Mouse (Mus musculus): ENCODE results near the gene Ube2a. TPM values are rescaled to one million over a fixed set of nuclear protein-coding genes. Genes with fewer than 3 reads are reported as not detected.
A peak's percentile ranks its signal among the peaks of the same experiment; 100 is the strongest.
"Not testable (repeated sequence)": the region's sequence is repeated elsewhere in the genome, so short reads cannot be mapped to it uniquely, and the experiment has no call there.

Ube2a gene
- polyA plus RNA-seq, 1 experiment from 2014 or later = 120 TPM

- ATAC-seq (ENCODE audit: low FRiP score) = peak; percentile 52
- Histone ChIP-seq H3K9ac (ENCODE audit: low read length) (peak overlapping the region; percentile 80), H3K9me3 (ENCODE audit: control insufficient read depth, low read length) (no peaks in the 10 kb centered on the region), H3K27me3 (ENCODE audit: control insufficient read depth, insufficient read depth, low read length) (no peaks in the 10 kb centered on the region), H3K27ac (ENCODE audit: low read depth, low read length) (peak overlapping the region; percentile 48), H3K4me1 (ENCODE audit: control insufficient read depth, insufficient read depth, low read length) (no peaks in the 10 kb centered on the region; the same call in 1 of the 2 replicates), H3K4me3 (ENCODE audit: low read depth, low read length) (peak overlapping the region; percentile 66), H3K36me3 (ENCODE audit: control insufficient read depth, insufficient read depth, low read length) (no peaks in the 10 kb centered on the region), H3K4me2 (peak overlapping the region; percentile 50)
- WGBS = 19% methylated on average over 28 of the region's 36 CpGs
- peak; percentile 90 for DNase-seq (ENCODE audit: low spot score, missing footprints)
These were observed 1.0 kb downstream of the Ube2a start for GRCm38 (mm10) chrX:36874704-36875128.

DNA sequence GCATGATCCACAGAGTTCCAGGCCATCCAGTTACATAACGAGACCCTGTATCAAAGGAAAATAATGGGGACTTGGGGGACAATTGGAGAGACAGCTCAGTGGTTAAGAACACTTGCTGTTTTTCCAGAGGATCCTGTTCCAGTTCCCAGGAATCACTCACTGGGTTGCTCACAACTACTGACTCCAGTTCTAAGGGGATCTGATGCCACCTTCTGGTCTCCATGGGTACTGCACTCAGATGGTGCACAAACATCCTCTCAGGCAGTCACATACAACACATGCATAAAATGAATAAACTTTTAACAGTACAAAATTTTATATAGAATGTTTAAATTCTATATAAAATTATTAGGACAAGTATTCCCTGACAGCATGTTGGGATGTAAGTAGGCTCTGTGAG lies 11.0 kb downstream of the Ube2a start:
- no peak overlapping the region for H3K4me3 ChIP-seq (ENCODE audit: low read depth, low read length)
- no peaks in the 10 kb centered on the region for H3K27me3 ChIP-seq (ENCODE audit: control insufficient read depth, insufficient read depth, low read length)
- ATAC-seq (ENCODE audit: low FRiP score) (no peak), DNase-seq (ENCODE audit: low spot score, missing footprints) (no peak)
- WGBS = 75% methylated on average over 1 of the region's 1 CpGs
- H3K9me3 ChIP-seq (ENCODE audit: control insufficient read depth, low read length) = no peaks in the 10 kb centered on the region
- no peak overlapping the region for H3K27ac ChIP-seq (ENCODE audit: low read depth, low read length)
- no peak overlapping the region for H3K4me2 ChIP-seq
- H3K36me3 ChIP-seq (ENCODE audit: control insufficient read depth, insufficient read depth, low read length) = no peaks in the 10 kb centered on the region; the same call in 1 of the 2 replicates
- no peaks in the 10 kb centered on the region for H3K4me1 ChIP-seq (ENCODE audit: control insufficient read depth, insufficient read depth, low read length)
- no peak overlapping the region for H3K9ac ChIP-seq (ENCODE audit: low read length)

DNA sequence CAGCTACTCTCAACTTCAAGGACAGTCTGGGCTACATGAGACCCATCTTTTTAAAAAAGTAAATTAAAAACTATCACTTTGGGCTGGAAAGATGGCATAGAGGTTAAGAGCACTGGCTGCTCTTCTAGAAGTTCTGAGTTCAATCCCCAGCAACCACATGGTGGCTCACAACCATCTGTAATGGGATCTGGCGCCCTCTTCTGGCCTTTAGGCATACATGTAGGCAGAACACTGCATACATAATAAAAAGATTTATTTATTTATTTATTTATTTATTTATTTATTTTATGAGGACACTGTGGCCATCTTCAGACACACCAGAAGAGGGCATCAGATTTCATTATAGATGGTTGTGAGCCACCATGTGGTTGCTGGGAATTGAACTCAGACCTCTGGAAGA lies 25.2 kb downstream of the Ube2a start:
- H3K36me3 ChIP-seq (ENCODE audit: control insufficient read depth, insufficient read depth, low read length); DNase-seq (ENCODE audit: low spot score, missing footprints); H3K4me1 ChIP-seq (ENCODE audit: control insufficient read depth, insufficient read depth, low read length); H3K9me3 ChIP-seq (ENCODE audit: control insufficient read depth, low read length); H3K4me3 ChIP-seq (ENCODE audit: low read depth, low read length); H3K27me3 ChIP-seq (ENCODE audit: control insufficient read depth, insufficient read depth, low read length); H3K4me2 ChIP-seq; H3K9ac ChIP-seq (ENCODE audit: low read length); ATAC-seq (ENCODE audit: low FRiP score); H3K27ac ChIP-seq (ENCODE audit: low read depth, low read length): not testable (repeated sequence)
- 23% methylated on average over 1 of the region's 1 CpGs for WGBS

DNA sequence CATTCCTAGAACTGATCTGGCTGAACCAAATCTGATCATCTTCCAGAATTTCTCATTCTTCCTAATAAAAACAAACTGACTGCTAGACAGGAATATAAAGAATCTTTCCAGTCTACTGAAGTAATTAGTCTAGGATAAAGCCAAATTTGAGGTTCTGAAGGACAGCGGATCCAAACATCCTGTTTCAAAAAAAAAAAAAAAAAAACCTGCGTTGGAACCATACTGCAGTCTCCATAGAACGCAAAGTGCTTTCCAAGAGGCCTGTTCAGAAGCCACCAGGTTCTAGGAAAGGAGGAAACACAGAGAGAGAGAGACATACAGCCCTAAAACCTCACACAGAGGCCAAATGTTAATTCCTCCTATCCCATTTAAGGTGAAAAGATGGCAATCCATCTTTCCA lies 28.0 kb downstream of the Ube2a start:
- peak overlapping the region; percentile 70 for H3K9ac ChIP-seq (ENCODE audit: low read length)
- H3K27ac ChIP-seq (ENCODE audit: low read depth, low read length) = no peak overlapping the region
- H3K36me3 ChIP-seq (ENCODE audit: control insufficient read depth, insufficient read depth, low read length) = no peaks in the 10 kb centered on the region
- H3K9me3 ChIP-seq (ENCODE audit: control insufficient read depth, low read length) = no peaks in the 10 kb centered on the region
- WGBS = 48% methylated on average over 3 of the region's 3 CpGs
- DNase-seq (ENCODE audit: low spot score, missing footprints) (no peak), ATAC-seq (ENCODE audit: low FRiP score) (no peak)
- peak overlapping the region; percentile 58 for H3K4me3 ChIP-seq (ENCODE audit: low read depth, low read length)
- H3K27me3 ChIP-seq (ENCODE audit: control insufficient read depth, insufficient read depth, low read length) = no peaks in the 10 kb centered on the region
- H3K4me2 ChIP-seq = peak overlapping the region; percentile 58
- no peaks in the 10 kb centered on the region for H3K4me1 ChIP-seq (ENCODE audit: control insufficient read depth, insufficient read depth, low read length)

DNA sequence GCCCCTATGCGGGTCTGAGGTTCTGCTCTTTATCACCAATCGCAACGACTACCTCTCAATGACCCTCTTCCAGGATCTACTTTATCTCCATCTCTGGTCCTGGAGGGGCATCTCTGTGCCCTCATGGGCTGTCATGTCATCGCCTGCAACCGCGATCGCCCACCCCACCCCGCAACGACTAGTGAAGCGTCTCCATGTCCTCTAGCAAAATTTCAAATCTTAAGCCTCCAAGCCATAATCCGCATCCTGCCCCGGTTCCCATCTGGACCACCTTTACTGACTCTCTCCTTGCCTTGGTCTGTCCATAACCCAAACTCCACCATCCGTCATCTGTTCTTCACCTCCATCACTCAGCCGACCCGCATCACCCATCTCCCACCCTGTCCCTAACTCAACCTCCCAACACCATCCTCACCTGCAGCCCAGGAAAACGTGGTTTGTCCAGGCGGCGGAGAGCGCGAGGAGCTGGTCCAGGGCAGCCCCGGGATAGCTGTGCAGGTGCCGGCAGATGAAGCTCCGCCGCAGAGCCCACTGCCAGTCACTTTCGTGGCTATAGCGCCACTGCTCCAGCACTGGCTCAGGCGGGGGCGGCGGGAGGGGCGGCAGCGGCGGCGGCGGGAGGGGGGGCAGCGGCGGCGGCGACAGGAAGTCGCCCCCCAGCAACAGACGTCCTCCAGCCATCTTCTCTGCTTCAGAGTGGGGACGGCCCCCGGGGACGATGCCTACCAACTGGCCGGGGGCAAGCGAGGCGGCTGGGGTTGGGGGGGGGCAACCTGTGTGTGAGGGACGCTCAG lies 28.8 kb downstream of the Ube2a start, which contains the start of gene Nkrf:
TSS of gene Nkrf (minus strand) at position 579 of the 794 bp plus-strand sequence.
- no peaks in the 10 kb centered on the region for H3K36me3 ChIP-seq (ENCODE audit: control insufficient read depth, insufficient read depth, low read length)
- peak within 1 kb of the TSS; percentile 70 for H3K9ac ChIP-seq (ENCODE audit: low read length)
- WGBS = 20% methylated on average over 29 of the region's 47 CpGs
- H3K27me3 ChIP-seq (ENCODE audit: control insufficient read depth, insufficient read depth, low read length) = no peaks in the 10 kb centered on the region
- no peaks in the 10 kb centered on the region for H3K4me1 ChIP-seq (ENCODE audit: control insufficient read depth, insufficient read depth, low read length)
- peak within 1 kb of the TSS; percentile 45 for H3K27ac ChIP-seq (ENCODE audit: low read depth, low read length)
- DNase-seq (ENCODE audit: low spot score, missing footprints) = peak; percentile 88
- no peaks in the 10 kb centered on the region for H3K9me3 ChIP-seq (ENCODE audit: control insufficient read depth, low read length)
- peak; percentile 77 for ATAC-seq (ENCODE audit: low FRiP score)
- peak within 1 kb of the TSS; percentile 58 for H3K4me3 ChIP-seq (ENCODE audit: low read depth, low read length)
- peak within 1 kb of the TSS; percentile 58 for H3K4me2 ChIP-seq

- H3K4me1 ChIP-seq (ENCODE audit: control insufficient read depth, insufficient read depth, low read length) = no peaks in the 10 kb centered on the region
- H3K27ac ChIP-seq (ENCODE audit: low read depth, low read length) = peak overlapping the region; percentile 45
- H3K4me2 ChIP-seq = peak overlapping the region; percentile 58
- H3K9ac ChIP-seq (ENCODE audit: low read length) = peak overlapping the region; percentile 70
- ATAC-seq (ENCODE audit: low FRiP score) (peak; percentile 92), DNase-seq (ENCODE audit: low spot score, missing footprints) (peak; percentile 98)
- no peaks in the 10 kb centered on the region for H3K36me3 ChIP-seq (ENCODE audit: control insufficient read depth, insufficient read depth, low read length)
- 20% methylated on average over 31 of the region's 32 CpGs for WGBS
- peak overlapping the region; percentile 58 for H3K4me3 ChIP-seq (ENCODE audit: low read depth, low read length)
- no peaks in the 10 kb centered on the region for H3K27me3 ChIP-seq (ENCODE audit: control insufficient read depth, insufficient read depth, low read length)
- no peaks in the 10 kb centered on the region for H3K9me3 ChIP-seq (ENCODE audit: control insufficient read depth, low read length)
These were observed 29.5 kb downstream of the Ube2a start for GRCm38 (mm10) chrX:36903115-36903768.

GRCm38 (mm10) chrX:36906539-36906938 lies 32.8 kb downstream of the Ube2a start:
- no peak overlapping the region for H3K27ac ChIP-seq (ENCODE audit: low read depth, low read length)
- no peak overlapping the region for H3K4me3 ChIP-seq (ENCODE audit: low read depth, low read length)
- no peaks in the 10 kb centered on the region for H3K36me3 ChIP-seq (ENCODE audit: control insufficient read depth, insufficient read depth, low read length)
- H3K9me3 ChIP-seq (ENCODE audit: control insufficient read depth, low read length) = no peaks in the 10 kb centered on the region
- no peak for ATAC-seq (ENCODE audit: low FRiP score)
- no peaks in the 10 kb centered on the region for H3K27me3 ChIP-seq (ENCODE audit: control insufficient read depth, insufficient read depth, low read length)
- H3K9ac ChIP-seq (ENCODE audit: low read length) = no peak overlapping the region
- no peak overlapping the region for H3K4me2 ChIP-seq
- 43% methylated on average over 5 of the region's 5 CpGs for WGBS
- no peaks in the 10 kb centered on the region for H3K4me1 ChIP-seq (ENCODE audit: control insufficient read depth, insufficient read depth, low read length)
- no peak for DNase-seq (ENCODE audit: low spot score, missing footprints)

DNA sequence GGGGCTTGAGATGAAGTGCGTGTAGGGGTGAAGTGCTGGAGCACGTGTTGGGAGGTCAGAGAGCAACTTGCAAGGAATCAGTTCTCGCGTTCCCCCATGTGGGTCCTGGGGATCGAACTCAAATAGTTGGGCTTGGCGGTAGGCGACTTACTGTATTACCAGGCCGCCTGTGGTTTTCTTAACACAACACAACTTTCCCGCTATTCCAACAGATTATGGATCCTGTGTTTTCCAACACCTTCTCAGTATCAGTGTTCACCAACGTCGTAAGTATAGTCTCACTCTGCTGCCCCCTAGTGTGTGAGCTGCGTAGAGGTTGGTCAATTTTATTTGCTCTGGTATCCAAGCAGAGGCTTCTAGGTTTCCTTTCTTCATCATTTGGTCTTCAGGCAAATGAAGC lies 37.6 kb downstream of the Ube2a start:
- 50% methylated on average over 12 of the region's 12 CpGs for WGBS
- no peaks in the 10 kb centered on the region for H3K4me1 ChIP-seq (ENCODE audit: control insufficient read depth, insufficient read depth, low read length)
- no peak for ATAC-seq (ENCODE audit: low FRiP score)

DNA sequence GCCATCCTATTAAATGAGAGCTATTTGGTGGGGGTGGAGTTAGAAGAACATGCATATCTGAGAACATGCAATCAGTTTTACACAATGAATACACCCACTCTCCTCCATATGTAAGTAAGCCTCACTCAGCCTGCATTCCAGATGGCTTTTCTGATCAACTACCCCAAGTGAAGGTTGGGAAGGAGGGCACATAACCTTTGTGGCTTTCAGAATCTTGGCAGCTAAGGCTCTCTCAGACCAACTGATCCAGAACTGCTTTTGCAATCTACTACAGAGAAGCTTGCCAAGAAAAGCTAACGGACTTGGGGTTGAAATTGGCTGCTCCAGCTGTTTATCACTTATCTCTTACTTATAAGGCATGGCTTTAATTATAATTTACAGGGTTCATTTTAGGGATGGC lies 44.0 kb downstream of the Ube2a start:
- no peaks in the 10 kb centered on the region for H3K36me3 ChIP-seq (ENCODE audit: control insufficient read depth, insufficient read depth, low read length)
- no peak overlapping the region for H3K4me2 ChIP-seq
- H3K4me3 ChIP-seq (ENCODE audit: low read depth, low read length) = no peak overlapping the region
- no peaks in the 10 kb centered on the region for H3K4me1 ChIP-seq (ENCODE audit: control insufficient read depth, insufficient read depth, low read length)
- no peak for ATAC-seq (ENCODE audit: low FRiP score)
- DNase-seq (ENCODE audit: low spot score, missing footprints) = no peak
- H3K27me3 ChIP-seq (ENCODE audit: control insufficient read depth, insufficient read depth, low read length) = no peaks in the 10 kb centered on the region
- H3K27ac ChIP-seq (ENCODE audit: low read depth, low read length) = no peak overlapping the region
- 91% methylated on average over 1 of the region's 1 CpGs for WGBS
- no peaks in the 10 kb centered on the region for H3K9me3 ChIP-seq (ENCODE audit: control insufficient read depth, low read length)
- H3K9ac ChIP-seq (ENCODE audit: low read length) = no peak overlapping the region

More for the DNA sequence above, 37.6 kb downstream of the Ube2a start:
- DNase-seq (ENCODE audit: low spot score, missing footprints) = peak; percentile 91
- H3K27me3 ChIP-seq (ENCODE audit: control insufficient read depth, insufficient read depth, low read length) = no peaks in the 10 kb centered on the region
- H3K9ac ChIP-seq (ENCODE audit: low read length) = no peak overlapping the region
- H3K4me3 ChIP-seq (ENCODE audit: low read depth, low read length) = no peak overlapping the region
- H3K9me3 ChIP-seq (ENCODE audit: control insufficient read depth, low read length) = no peaks in the 10 kb centered on the region
- H3K4me2 ChIP-seq = no peak overlapping the region
- no peaks in the 10 kb centered on the region for H3K36me3 ChIP-seq (ENCODE audit: control insufficient read depth, insufficient read depth, low read length)
- no peak overlapping the region for H3K27ac ChIP-seq (ENCODE audit: low read depth, low read length)
